Mouse (Mus musculus) MN1 (cell line): ENCODE results near the gene Cntnap5c.

Source experiments
- DNase-seq: peaks from one replicate; pipeline ENCODE4 v3.0.0-alpha.2; 2016; ENCODE audit warnings: low spot score

Gene Cntnap5c

DNA sequence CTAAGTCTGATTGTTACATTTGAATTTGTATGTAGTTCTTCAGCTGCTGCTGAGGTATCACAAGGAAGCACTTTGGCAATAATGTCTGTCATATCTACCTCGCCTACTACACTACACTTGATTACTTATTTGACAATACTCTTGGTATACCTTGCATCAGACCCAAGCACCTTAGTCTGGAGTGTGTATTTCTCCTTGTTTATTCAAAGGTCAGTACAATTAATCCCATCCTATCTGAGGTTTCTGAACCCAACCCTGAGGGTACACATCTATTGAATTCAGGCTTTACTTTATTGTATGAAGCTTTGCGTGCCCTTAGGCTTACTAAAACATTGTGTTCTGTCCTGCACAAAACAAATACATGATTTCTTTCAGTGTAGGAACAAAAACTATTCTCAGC, 235.1 kb downstream of the Cntnap5c start:
- DNase-seq = no peak

DNA sequence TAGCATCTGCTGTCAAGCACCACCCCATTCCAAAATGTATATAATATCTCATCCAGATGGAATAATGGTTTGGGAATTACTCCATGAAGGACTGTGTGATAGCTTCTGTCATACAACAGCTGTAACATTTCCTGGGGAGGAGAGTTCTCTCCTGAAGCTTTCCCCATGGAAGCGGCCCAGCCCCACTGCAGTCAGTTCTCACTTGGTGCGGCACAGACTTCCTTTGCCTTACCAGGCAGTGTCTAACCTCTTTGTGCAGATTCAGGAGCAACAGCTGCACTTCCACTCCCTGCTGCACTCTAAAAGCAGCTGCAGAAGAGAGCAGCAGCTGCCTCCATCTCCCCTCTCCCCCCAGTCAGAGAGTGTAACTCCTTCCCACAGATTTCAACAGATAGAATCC, 271.8 kb downstream of the Cntnap5c start:
- DNase-seq = no peak

GRCm38 (mm10) chr17:58045149-58045548, 275.8 kb downstream of the Cntnap5c start:
- DNase-seq = no peak

- no peak for DNase-seq
Observed at GRCm38 (mm10) chr17:58069912-58070311, 300.5 kb downstream of the Cntnap5c start.

GRCm38 (mm10) chr17:58082676-58083075, 313.3 kb downstream of the Cntnap5c start:
- no peak for DNase-seq

DNA sequence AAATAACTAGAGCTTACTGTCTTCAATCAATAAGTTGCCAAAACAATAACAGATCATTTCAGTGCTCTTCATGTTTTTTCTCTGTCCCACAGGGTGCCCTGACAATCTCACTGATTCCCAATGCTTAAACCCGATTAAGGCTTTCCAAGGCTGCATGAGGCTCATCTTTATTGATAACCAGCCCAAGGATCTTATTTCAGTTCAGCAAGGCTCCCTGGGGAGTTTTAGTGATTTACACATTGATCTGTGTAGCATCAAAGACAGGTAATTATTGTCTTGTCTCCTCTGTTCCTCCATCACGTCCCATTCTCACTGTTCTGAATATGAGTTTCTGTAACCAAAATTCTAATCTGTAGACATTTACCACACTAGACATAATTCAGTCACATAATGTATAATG, 335.1 kb downstream of the Cntnap5c start:
- DNase-seq = no peak

- DNase-seq = no peak
Observed at GRCm38 (mm10) chr17:58107901-58108300, 338.5 kb downstream of the Cntnap5c start.

DNA sequence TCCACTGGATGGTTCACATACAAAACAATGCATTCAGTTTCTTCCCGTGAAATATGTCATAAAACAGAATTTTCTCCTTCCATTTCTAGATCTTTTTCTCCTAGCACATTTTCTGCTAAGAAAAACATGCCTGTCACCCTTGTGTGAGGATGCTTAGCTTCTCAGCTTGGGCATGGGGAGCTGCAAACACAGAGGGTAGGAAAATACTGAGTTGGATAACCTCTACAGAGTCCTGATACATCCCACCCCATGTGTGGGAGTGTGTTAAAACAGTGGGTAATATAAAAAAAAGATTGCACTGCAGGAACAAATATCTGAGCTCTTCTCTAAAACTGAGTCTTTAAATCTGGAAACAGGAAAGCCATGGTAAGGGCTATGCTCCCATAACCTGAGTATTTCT, 339.0 kb downstream of the Cntnap5c start:
- DNase-seq = no peak

- DNase-seq = no peak
Observed at GRCm38 (mm10) chr17:58187171-58187570, 417.8 kb downstream of the Cntnap5c start.

GRCm38 (mm10) chr17:58201148-58201547, 431.8 kb downstream of the Cntnap5c start:
- DNase-seq = no peak

- DNase-seq = no peak
Observed at GRCm38 (mm10) chr17:58268058-58268457, 498.7 kb downstream of the Cntnap5c start.

- DNase-seq = no peak
Observed at GRCm38 (mm10) chr17:58351310-58351709, 581.9 kb downstream of the Cntnap5c start.

GRCm38 (mm10) chr17:58356224-58356623, 586.9 kb downstream of the Cntnap5c start:
- no peak for DNase-seq

DNA sequence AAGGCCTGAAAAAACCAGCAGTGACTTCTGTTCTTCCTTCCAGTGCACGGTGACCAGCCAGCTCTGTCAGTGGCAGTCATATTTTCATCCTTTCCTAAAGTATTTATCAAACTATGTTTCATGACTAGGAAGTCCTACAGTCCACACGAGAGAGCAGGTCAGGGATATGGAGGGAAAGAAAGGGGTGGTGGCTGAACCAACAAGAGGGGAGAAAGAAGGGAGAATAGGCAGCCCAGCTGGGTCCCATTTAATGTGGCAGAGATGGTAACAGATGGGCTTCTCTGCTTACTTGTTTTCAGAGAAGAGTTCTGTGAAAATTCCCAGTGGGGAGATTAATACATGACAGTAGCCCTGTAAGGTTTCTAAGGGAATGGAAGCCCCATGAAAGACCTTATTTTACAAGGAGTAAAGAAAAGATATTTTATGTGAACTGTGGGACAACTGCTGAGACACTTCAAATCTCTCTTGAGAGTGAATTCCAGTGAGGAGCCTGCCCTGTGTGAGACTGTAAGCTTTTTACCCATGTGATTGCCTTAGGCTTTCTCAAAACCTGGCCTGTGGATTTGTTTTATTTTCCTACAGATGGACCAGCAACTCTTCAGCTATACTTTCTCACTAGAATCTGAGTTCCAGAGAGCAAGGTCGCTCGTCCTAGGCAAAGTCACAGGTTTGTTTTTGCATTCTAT, 594.4 kb downstream of the Cntnap5c start:
- DNase-seq = no peak

DNA sequence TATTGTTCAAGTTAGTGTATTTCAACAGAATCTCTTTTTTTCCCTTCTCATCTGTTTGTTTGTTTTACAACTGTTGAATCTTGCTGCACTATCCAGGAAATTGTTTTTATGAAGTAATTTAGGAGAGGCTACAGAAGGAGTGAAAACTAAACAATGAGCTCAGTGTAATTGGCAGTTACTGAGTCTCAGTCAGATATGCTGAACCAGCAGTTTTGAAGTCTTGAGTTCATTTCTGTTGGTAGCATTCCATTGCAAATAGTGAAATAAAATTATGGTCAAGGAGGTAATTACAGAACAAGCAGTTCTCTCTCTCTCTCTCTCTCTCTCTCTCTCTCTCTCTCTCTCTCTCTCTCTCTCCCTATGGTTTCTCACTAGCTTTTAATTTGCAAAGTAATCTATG, 600.7 kb downstream of the Cntnap5c start:
- DNase-seq = no peak

GRCm38 (mm10) chr17:58407769-58408168, 638.4 kb downstream of the Cntnap5c start:
- no peak for DNase-seq

GRCm38 (mm10) chr17:58408756-58409155, 639.4 kb downstream of the Cntnap5c start:
- DNase-seq = no peak

- no peak for DNase-seq
Observed at GRCm38 (mm10) chr17:58437443-58437842, 668.1 kb downstream of the Cntnap5c start.
